Mouse (Mus musculus) liver, adult 2 months (tissue): ENCODE measurements around the gene Flt3.

Experiments
- CTCF ChIP-seq: fragments of 200-500 bp; IDR thresholded peaks from 2 replicates; pipeline ENCODE4 v1.5.1; 2011; ENCODE audit warnings: low read depth, low read length, control low read depth
- POLR2A ChIP-seq: fragments of 200-500 bp; IDR thresholded peaks from 2 replicates; pipeline ENCODE4 v1.6.1; 2011; ENCODE audit warnings: low read length, control low read depth; ENCODE audit not compliant: insufficient read depth; ENCODE audit errors: extremely low read depth

DNA sequence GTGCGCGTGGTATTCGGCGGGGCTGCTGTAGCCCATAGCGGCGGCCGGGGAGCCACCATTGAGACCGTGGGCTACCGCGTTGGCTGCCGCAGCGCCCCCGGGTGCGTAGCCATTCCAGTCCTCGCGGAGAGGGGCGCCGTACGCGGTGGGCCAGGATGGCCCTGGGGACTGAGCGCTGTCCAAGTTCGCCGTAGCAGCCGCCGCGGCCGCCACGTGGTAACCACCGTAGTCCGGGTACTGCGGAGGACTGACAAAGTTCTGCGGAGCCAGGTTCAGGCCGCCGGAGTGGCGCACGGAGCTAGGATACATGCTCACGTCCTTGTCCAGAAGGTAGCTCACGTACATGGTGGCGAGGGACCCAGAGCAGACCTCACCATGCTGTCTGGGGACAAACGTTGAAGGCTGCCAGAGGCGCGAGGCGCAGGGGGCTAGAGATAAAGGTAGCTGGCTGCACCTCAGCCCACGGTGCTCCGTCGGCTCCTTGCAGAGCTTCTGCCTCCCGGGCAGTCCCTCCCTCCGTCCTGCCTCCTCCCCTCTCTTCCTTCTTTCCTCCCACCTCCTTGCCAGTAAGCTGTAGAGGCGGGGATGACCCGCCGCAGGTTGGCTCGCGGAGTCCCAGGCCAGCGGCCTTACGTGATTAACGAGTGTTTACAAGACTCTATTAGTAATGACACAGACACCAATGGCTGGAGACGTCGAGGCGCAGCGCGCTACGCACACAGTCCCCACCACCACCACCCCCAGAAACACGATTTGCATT, 93.5 kb downstream of the Flt3 start, which contains the start of gene Cdx2:
- TF ChIP-seq CTCF (no peak), POLR2A (no peak)
